Mouse (Mus musculus) kidney, embryonic 14.5 days (tissue): Measurements from ENCODE around the gene Dynlt3. TPM values are rescaled to one million over a fixed set of nuclear protein-coding genes. Genes with fewer than 3 reads are reported as not detected.
"Not testable (repeated sequence)": the region's sequence is repeated elsewhere in the genome, so short reads cannot be mapped to it uniquely, and the experiment has no call there.

ENCODE experiments used
- ATAC-seq: fragments of 200-750 bp; cut with Nextera tagmentation; 2 replicates; pipeline ENCODE4 v1.8.0; 2017; ENCODE audit warnings: moderate number of reproducible peaks, mild to moderate bottlenecking, moderate TSS enrichment, moderate library complexity; ENCODE audit not compliant: low FRiP score, low TSS enrichment
- H3K27ac ChIP-seq: fragments of 300-500 bp; sonication (generic); 2 replicates; pipeline ENCODE4 v1.5.1; 2014; ENCODE audit warnings: low read depth, mild to moderate bottlenecking, low read length, moderate library complexity, mixed read lengths
- H3K27me3 ChIP-seq: fragments of 300-500 bp; sonication (generic); 2 replicates; pipeline ENCODE4 v1.6.1; 2014; ENCODE audit warnings: mild to moderate bottlenecking, low read length; ENCODE audit not compliant: control insufficient read depth, insufficient read depth
- H3K36me3 ChIP-seq: fragments of 300-500 bp; sonication (generic); 2 replicates; pipeline ENCODE4 v1.6.1; 2014; ENCODE audit warnings: low read length, mixed read lengths; ENCODE audit not compliant: control insufficient read depth, insufficient read depth
- H3K4me1 ChIP-seq: fragments of 300-500 bp; sonication (generic); 2 replicates; pipeline ENCODE4 v1.6.1; 2014; ENCODE audit warnings: low read length, mixed read lengths; ENCODE audit not compliant: control insufficient read depth, insufficient read depth
- H3K4me2 ChIP-seq: fragments of 300-500 bp; sonication (generic); replicated peaks from 2 replicates; pipeline ENCODE4 v1.6.1; 2014; ENCODE audit warnings: low read depth, mild to moderate bottlenecking, low read length
- H3K4me3 ChIP-seq: fragments of 300-500 bp; sonication (generic); 2 replicates; pipeline ENCODE4 v1.5.1; 2014; ENCODE audit warnings: mild to moderate bottlenecking, low read length
- H3K9ac ChIP-seq: fragments of 300-500 bp; sonication (generic); 2 replicates; pipeline ENCODE4 v1.6.1; 2014; ENCODE audit warnings: low read depth, mild to moderate bottlenecking, low read length, moderate library complexity
- H3K9me3 ChIP-seq: fragments of 300-500 bp; sonication (generic); 2 replicates; pipeline ENCODE4 v1.6.1; 2016; ENCODE audit warnings: low read length; ENCODE audit not compliant: control insufficient read depth
- WGBS: fragments of 180-500 bp; shearing (Covaris S2); extraction: QIAGEN DNeasy Blood & Tissue Kit; methylation state at CpG from one replicate; pipeline ENCODE4 v1.1.7; 2014; 5-methylcytosine and 5-hydroxymethylcytosine counted together
- polyA plus RNA-seq: library from polyadenylated mRNA; unstranded; fragments of >200 nt; fragmentation: Nextera tagmentation; extraction: Ambion mirVana; gene quantifications from 2 replicates; pipeline ENCODE4 v1.2.1, GENCODE M21; 2014

Dynlt3 gene
- polyA plus RNA-seq, result 48.2 and 51.3 TPM in 2 replicates

DNA sequence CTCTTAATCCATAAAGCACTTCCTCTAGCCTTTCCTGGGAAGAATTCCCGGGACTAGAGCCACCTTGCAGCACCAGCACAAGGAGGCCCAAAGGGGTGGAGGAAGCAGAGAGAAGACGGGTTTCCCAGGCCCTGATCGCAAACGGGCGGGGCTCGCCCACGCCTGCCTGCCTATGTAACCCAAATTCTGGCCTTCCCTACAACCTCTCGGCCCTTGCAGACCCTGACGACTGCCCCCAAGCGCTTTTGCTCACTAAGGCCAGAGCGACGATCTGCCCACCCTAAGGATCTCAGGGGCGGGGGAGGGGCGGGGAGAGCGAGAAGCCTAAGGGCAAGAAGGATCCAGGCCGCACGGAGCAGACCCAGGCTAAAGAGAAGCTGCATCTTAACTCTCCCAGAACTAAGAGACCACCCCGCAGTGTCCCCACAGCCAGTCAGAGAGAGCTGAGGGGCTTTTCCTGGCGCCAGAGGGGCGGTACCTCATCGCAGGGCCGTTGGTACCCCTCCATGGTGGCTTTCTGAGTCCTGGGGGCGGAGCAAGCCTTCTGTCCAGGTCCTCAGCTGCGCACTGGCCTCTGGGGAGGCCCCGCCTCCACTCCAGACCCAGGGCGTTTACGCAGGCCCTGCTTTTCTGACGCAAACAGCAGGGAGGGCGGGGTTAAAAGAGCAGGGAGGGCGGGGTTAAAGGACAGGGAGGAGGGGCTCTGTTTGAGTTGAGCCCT lies at the start of gene Dynlt3:
Gene Dynlt3 (minus strand): TSS at position 613 of the 721 bp plus-strand sequence.
- Histone ChIP-seq H3K9me3 (no peaks in the 10 kb centered on the region), H3K4me2 (peak within 1 kb of the TSS; percentile 44), H3K4me3 (peak within 1 kb of the TSS; percentile 43), H3K27me3 (no peaks in the 10 kb centered on the region), H3K36me3 (no peaks in the 10 kb centered on the region), H3K27ac (peak within 1 kb of the TSS; percentile 69; the same call in 1 of the 2 replicates), H3K9ac (peak within 1 kb of the TSS; percentile 55), H3K4me1 (no peaks in the 10 kb centered on the region)
- WGBS, result 15% methylated on average over 29 of the region's 30 CpGs
- ATAC-seq, result peak; percentile 100

DNA sequence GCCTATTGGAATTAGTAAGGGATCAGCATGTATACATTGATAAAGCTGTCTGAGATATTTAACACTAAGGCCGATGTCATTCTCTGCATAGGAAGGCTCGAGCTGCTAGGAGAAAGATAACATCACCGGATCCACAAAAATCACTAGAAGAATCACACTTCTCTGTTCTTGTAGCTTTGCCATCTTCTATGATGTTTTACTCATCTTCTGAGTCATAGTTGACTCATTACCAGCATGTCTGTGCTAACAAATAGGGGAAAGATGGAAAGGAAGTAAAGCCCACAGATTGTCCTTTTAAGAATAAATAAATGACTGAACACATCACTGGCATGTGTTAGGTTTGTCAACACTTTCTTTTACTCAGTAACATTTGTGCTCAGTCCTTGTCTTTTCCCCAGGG lies 37.0 kb upstream of the Dynlt3 start:
- WGBS, result 91% methylated on average over 3 of the region's 3 CpGs
- ATAC-seq, result no peak

DNA sequence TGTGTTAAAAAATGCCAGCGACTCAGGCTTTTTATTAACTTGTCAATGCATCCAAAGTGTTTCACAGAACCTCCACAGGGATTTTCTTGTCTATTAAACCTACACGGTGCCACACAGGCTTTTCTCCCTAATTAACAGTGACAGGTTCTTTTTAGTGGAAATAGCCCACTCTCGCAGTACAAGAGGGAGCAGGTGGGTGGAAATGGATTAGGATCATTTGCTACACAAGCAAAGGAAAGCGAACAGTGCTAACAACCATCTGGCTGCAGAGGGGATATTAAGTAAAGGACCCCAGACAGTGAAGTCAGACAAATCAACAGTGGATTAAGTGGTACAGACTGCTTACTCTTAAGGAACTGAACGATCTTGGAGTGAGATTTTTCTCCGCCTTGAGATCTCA lies 33.2 kb upstream of the Dynlt3 start:
- Histone ChIP-seq H3K9me3 (no peaks in the 10 kb centered on the region), H3K27me3 (no peaks in the 10 kb centered on the region), H3K4me2 (no peak overlapping the region), H3K4me1 (no peaks in the 10 kb centered on the region), H3K4me3 (no peak overlapping the region), H3K36me3 (no peaks in the 10 kb centered on the region), H3K9ac (no peak overlapping the region), H3K27ac (no peak overlapping the region)
- no peak for ATAC-seq
- 79% methylated on average over 6 of the region's 6 CpGs for WGBS

More for the DNA sequence above, 37.0 kb upstream of the Dynlt3 start:
- Histone ChIP-seq H3K4me1 (no peaks in the 10 kb centered on the region), H3K27ac (no peak overlapping the region), H3K9ac (no peak overlapping the region), H3K27me3 (no peaks in the 10 kb centered on the region), H3K9me3 (no peaks in the 10 kb centered on the region), H3K4me2 (no peak overlapping the region), H3K36me3 (no peaks in the 10 kb centered on the region), H3K4me3 (no peak overlapping the region)

DNA sequence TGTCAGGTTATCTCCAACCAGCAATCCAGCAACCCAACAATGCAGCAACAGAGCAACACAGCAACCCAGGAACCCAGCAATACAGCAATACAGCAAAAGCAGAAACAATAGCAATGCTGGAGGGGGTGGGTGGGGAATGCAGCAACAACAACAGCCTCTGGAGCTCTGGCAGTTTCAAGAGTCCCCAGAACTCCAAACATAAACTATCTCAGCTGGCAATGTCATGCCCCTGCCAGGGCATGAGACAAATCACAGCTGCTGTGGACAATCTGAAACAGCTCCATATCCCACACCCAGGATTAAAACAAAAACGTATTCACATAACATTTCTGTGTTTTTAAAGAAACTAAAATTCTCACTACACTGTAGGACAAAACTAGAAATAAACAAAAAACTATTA lies 9.2 kb upstream of the Dynlt3 start:
- H3K9ac ChIP-seq, result no peak overlapping the region
- no peak overlapping the region for H3K4me2 ChIP-seq
- H3K36me3 ChIP-seq, result no peaks in the 10 kb centered on the region
- H3K9me3 ChIP-seq, result no peaks in the 10 kb centered on the region
- no peak for ATAC-seq
- no peak overlapping the region for H3K4me3 ChIP-seq
- no peaks in the 10 kb centered on the region for H3K4me1 ChIP-seq
- H3K27ac ChIP-seq, result no peak overlapping the region
- no peaks in the 10 kb centered on the region for H3K27me3 ChIP-seq
- WGBS, result 26% methylated on average over 1 of the region's 1 CpGs

DNA sequence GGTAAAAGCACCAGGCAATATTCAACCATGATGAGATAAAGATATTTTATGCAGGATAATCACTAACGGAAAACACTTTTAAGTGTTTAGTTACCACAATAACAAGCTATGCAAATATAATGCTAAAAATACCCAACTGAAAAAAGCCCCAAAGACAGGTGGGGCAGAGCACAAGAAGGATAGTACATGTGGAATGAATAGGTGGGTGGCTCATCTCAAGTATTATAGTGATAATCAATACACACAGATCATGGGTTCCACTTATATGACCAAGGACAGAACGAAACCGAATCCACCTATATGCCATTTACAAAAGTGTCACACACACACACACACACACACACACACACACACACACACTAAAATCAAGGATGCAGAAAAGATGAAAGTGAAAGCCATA lies 8.6 kb upstream of the Dynlt3 start:
- H3K4me1 ChIP-seq, result no peaks in the 10 kb centered on the region
- no peaks in the 10 kb centered on the region for H3K27me3 ChIP-seq
- 86% methylated on average over 3 of the region's 3 CpGs for WGBS
- H3K36me3 ChIP-seq, result no peaks in the 10 kb centered on the region
- H3K9me3 ChIP-seq, result no peaks in the 10 kb centered on the region
- no peak overlapping the region for H3K4me3 ChIP-seq
- no peak overlapping the region for H3K9ac ChIP-seq
- no peak overlapping the region for H3K4me2 ChIP-seq
- no peak overlapping the region for H3K27ac ChIP-seq
- ATAC-seq, result no peak

DNA sequence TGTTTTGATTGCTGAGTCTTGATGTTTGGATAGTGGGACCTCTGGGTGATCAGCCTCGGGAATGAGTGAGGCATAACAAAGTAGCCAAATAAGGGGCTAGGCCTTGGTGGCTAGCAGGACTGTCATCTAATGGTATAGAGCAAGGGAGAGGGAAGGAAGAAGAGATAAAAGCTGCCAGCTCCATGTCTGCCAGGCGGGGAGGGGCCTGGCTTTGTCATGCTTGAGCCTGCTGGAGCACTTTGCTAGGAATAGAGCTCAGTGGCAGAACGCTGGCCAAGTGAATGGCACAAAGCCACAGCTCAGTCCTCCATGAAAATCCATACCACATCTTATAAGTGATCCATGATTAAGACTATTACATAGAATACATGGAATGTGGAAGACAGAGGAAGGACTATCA lies 10.0 kb downstream of the Dynlt3 start:
- Histone ChIP-seq H3K9me3 (no peaks in the 10 kb centered on the region), H3K4me2 (no peak overlapping the region), H3K4me3 (no peak overlapping the region), H3K9ac (no peak overlapping the region), H3K36me3 (no peaks in the 10 kb centered on the region; the same call in 1 of the 2 replicates), H3K27ac (no peak overlapping the region), H3K4me1 (no peaks in the 10 kb centered on the region), H3K27me3 (no peaks in the 10 kb centered on the region)
- 53% methylated on average over 3 of the region's 3 CpGs for WGBS
- peak; percentile 62; the same call in 1 of the 2 replicates for ATAC-seq

DNA sequence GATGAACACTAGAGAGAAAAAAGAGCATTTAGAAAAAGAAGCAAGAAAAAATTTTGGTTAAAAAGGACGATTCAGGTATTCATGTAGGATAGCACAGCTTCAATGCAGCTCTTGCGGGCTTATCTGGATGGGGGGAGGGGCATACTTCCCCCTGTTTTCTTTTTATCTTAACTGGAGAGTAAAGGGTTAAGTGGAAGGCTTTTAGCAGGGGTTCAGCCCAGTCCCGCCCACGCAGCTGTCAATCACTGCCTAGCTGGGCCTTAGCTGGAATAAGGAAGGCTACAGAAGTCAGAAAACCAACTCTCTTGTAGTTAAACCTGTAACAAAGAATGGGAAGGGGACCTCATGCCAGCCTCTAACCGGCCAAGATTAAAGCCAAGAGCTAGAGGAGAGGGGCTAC lies 22.2 kb downstream of the Dynlt3 start:
- 79% methylated on average over 5 of the region's 5 CpGs for WGBS
- not testable (repeated sequence) for H3K36me3 ChIP-seq

DNA sequence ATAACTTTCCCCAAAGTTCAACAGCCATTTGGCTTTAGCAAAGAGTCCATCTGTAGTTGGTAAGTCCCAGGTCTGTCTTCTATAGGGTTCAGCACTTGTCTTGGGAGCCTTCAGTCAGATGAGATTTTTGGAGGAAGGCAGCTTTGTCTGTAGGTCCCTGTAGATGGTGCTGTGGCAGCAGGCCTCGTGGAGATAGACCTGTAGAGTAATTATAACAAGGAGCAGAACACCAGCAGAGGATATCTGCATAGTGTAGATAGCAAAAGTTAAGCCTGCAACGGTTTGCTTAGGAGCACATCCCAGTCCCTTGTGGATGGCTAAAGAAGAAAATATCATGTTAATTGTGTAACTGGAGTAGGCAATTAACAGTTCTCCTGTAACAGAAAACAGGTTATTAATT lies 22.7 kb downstream of the Dynlt3 start:
- not testable (repeated sequence) for H3K9ac ChIP-seq, H3K27ac ChIP-seq, H3K9me3 ChIP-seq, H3K4me2 ChIP-seq, H3K27me3 ChIP-seq, ATAC-seq, H3K4me3 ChIP-seq, H3K36me3 ChIP-seq, H3K4me1 ChIP-seq
- WGBS, result 62% methylated on average over 2 of the region's 2 CpGs

More for the DNA sequence above, 22.2 kb downstream of the Dynlt3 start:
- H3K4me3 ChIP-seq, H3K9me3 ChIP-seq, H3K27ac ChIP-seq, H3K9ac ChIP-seq, H3K4me1 ChIP-seq, H3K27me3 ChIP-seq, ATAC-seq, H3K4me2 ChIP-seq: not testable (repeated sequence)
